Mouse (Mus musculus) thymus, adult 2 months (tissue): ENCODE results near the gene Elavl3. TPM values are rescaled to one million over a fixed set of nuclear protein-coding genes. Genes with fewer than 3 reads are reported as not detected.

ENCODE experiments used
- DNase-seq: peaks from one replicate; pipeline ENCODE4 v3.0.0; 2021
- H3K27ac ChIP-seq: fragments of 200-500 bp; 2 replicates; pipeline ENCODE4 v1.5.1; 2012; ENCODE audit warnings: low read length, control low read depth; ENCODE audit not compliant: control insufficient read depth, insufficient read depth
- H3K27me3 ChIP-seq: fragments of 200-500 bp; 2 replicates; pipeline ENCODE4 v1.6.1; 2012; ENCODE audit warnings: mild to moderate bottlenecking, low read length, moderate library complexity, mixed read lengths; ENCODE audit not compliant: control insufficient read depth, insufficient read depth
- H3K36me3 ChIP-seq: fragments of 200-500 bp; 2 replicates; pipeline ENCODE4 v1.6.1; 2012; ENCODE audit warnings: mild to moderate bottlenecking, low read length, moderate library complexity; ENCODE audit not compliant: control insufficient read depth, insufficient read depth
- H3K4me1 ChIP-seq: fragments of 200-500 bp; replicated peaks from 2 replicates; pipeline ENCODE4 v1.6.1; 2012; ENCODE audit warnings: low read length; ENCODE audit not compliant: control insufficient read depth, insufficient read depth
- H3K4me3 ChIP-seq: fragments of 200-500 bp; 2 replicates; pipeline ENCODE4 v1.5.1; 2012; ENCODE audit warnings: mild to moderate bottlenecking, low read length, control low read depth, moderate library complexity; ENCODE audit not compliant: control insufficient read depth, insufficient read depth
- CTCF ChIP-seq: fragments of 200-500 bp; IDR thresholded peaks from 2 replicates; pipeline ENCODE4 v1.5.1; 2012; ENCODE audit warnings: mild to moderate bottlenecking, control low read depth, low read length, moderate library complexity, borderline replicate concordance; ENCODE audit not compliant: control insufficient read depth, poor library complexity, insufficient read depth; ENCODE audit errors: extremely low read depth
- POLR2A ChIP-seq: fragments of 200-500 bp; IDR thresholded peaks from 2 replicates; pipeline ENCODE4 v1.6.1; 2012; ENCODE audit warnings: mild to moderate bottlenecking, low read length, control low read depth, moderate library complexity; ENCODE audit not compliant: control insufficient read depth, poor library complexity, insufficient read depth; ENCODE audit errors: extremely low read depth
- WGBS: fragments of 180-500 bp; shearing (Covaris S2); methylation state at CpG from one replicate; pipeline ENCODE4 v1.1.7; 2018; 5-methylcytosine and 5-hydroxymethylcytosine counted together
- polyA plus RNA-seq: library from polyadenylated mRNA; depleted of rRNA; stranded (reverse); fragments of >200 nt; gene quantifications from 2 replicates; pipeline ENCODE4 v1.2.3, GENCODE M21; 2012

Elavl3 gene
- polyA plus RNA-seq, 1 experiment, result 0.35 TPM

DNA sequence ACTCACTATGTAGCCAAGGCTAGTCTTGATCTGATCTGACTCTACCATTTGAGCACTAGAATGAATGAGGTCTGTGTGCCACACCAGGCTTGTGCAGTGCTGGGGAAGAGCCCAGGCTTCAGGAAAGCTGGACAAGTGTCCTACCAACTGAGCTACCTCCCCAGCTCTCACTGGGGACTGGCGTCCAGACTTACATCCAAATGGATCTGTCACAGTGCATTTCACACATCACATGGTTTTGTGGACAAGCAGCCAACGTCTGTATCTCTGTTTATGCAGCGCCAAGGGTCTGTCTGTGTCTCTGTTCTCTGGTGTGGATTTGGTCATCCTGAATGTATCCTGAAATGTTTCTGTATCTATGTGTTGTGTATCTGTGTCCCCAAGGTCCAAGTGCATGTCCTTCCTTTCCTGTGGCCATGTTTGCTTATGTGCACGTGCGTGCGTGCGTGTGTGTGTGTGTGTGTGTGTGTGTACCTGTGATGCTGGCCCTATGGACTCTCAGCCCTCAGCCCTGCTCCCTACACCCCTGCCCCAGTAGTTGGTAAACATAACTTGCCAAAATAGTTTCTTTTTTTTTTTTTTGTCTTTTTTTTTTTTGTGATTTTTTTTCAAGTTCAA is 34.5 kb downstream of the Elavl3 start:
- TF ChIP-seq CTCF (no peak), POLR2A (no peak)
- peaks cover 36% of the 10 kb centered on the region for H3K4me1 ChIP-seq
- H3K36me3 ChIP-seq, result peaks cover 15% of the 10 kb centered on the region; the same call in 1 of the 2 replicates
- DNase-seq, result no peak
- H3K27ac ChIP-seq, result no peak overlapping the region
- 92% methylated on average over 7 of the region's 7 CpGs for WGBS
- H3K4me3 ChIP-seq, result no peak overlapping the region
- H3K27me3 ChIP-seq, result no peaks in the 10 kb centered on the region

GRCm38 (mm10) chr9:22016245-22016644 is 35.6 kb downstream of the Elavl3 start:
- WGBS, result 61% methylated on average over 10 of the region's 10 CpGs
- DNase-seq, result no peak
- Histone ChIP-seq H3K4me1 (peaks cover 45% of the 10 kb centered on the region), H3K36me3 (peaks cover 21% of the 10 kb centered on the region; the same call in 1 of the 2 replicates), H3K27ac (no peak overlapping the region), H3K27me3 (no peaks in the 10 kb centered on the region), H3K4me3 (no peak overlapping the region)
- TF ChIP-seq CTCF, result no peak
- TF ChIP-seq POLR2A, result no peak

GRCm38 (mm10) chr9:22012731-22013130 is 39.1 kb downstream of the Elavl3 start:
- Histone ChIP-seq H3K4me3 (no peak overlapping the region), H3K4me1 (peaks cover 45% of the 10 kb centered on the region), H3K27me3 (no peaks in the 10 kb centered on the region), H3K27ac (no peak overlapping the region), H3K36me3 (peaks cover 51% of the 10 kb centered on the region)
- DNase-seq, result no peak
- TF ChIP-seq CTCF (no peak), POLR2A (no peak)
- WGBS, result 98% methylated on average over 13 of the region's 13 CpGs

GRCm38 (mm10) chr9:22011055-22011454 is 40.8 kb downstream of the Elavl3 start:
- peaks cover 59% of the 10 kb centered on the region for H3K36me3 ChIP-seq
- WGBS, result 27% methylated on average over 5 of the region's 5 CpGs
- TF ChIP-seq POLR2A (no peak), CTCF (no peak)
- H3K4me1 ChIP-seq, result peaks cover 30% of the 10 kb centered on the region
- H3K27me3 ChIP-seq, result no peaks in the 10 kb centered on the region
- H3K27ac ChIP-seq, result no peak overlapping the region
- H3K4me3 ChIP-seq, result no peak overlapping the region
- no peak for DNase-seq

- Histone ChIP-seq H3K27me3 (no peaks in the 10 kb centered on the region), H3K27ac (no peak overlapping the region), H3K4me1 (peaks cover 18% of the 10 kb centered on the region), H3K4me3 (no peak overlapping the region), H3K36me3 (peaks cover 32% of the 10 kb centered on the region)
- no peak for TF ChIP-seq POLR2A
- TF ChIP-seq CTCF, result no peak
- DNase-seq, result no peak
- 95% methylated on average over 12 of the region's 12 CpGs for WGBS
These were observed 47.3 kb downstream of the Elavl3 start for GRCm38 (mm10) chr9:22004546-22004945.

DNA sequence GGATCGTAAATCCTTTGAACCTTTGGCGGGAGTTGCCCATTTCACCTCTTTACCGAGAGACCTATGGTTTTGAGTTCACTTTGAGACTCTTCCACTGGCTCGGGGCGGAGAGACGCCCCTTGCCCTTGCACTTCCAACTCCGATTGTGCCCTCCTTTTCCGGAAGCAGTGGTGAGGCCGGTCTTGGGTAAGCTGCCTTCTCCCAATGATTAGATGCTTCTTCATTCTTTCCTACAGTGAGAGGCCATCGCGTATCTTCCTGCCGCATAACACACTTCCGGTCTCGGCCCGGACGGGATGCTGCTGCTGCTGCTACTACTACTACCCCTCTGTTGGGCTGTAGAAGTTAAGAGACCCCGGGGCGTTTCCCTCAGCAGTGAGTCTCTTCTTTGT is 48.7 kb downstream of the Elavl3 start:
- Histone ChIP-seq H3K36me3 (peaks cover 18% of the 10 kb centered on the region), H3K4me3 (peak overlapping the region; percentile 62), H3K27ac (peak overlapping the region; percentile 53), H3K4me1 (peaks cover 18% of the 10 kb centered on the region), H3K27me3 (no peaks in the 10 kb centered on the region)
- no peak for TF ChIP-seq CTCF
- TF ChIP-seq POLR2A, result no peak
- no peak for DNase-seq
- under 1% methylated on average over 18 of the region's 18 CpGs for WGBS

- Histone ChIP-seq H3K4me1 (peaks cover 18% of the 10 kb centered on the region), H3K27ac (peak within 1 kb of the TSS; percentile 53), H3K4me3 (peak within 1 kb of the TSS; percentile 62), H3K36me3 (peaks cover 13% of the 10 kb centered on the region; the same call in 1 of the 2 replicates), H3K27me3 (no peaks in the 10 kb centered on the region)
- WGBS, result 9% methylated on average over 57 of the region's 57 CpGs
- 0 out of 2 replicates have a peak, but pooled peaks have one; percentile 28 for TF ChIP-seq CTCF
- TF ChIP-seq POLR2A, result no peak
- peak; percentile 99 for DNase-seq
These were observed 49.3 kb downstream of the Elavl3 start, which contains the start of the genes Ccdc151 and Prkcsh for GRCm38 (mm10) chr9:22002194-22003162. TSS of gene Ccdc151 (minus strand) at chr9:22002634. TSS of gene Prkcsh (plus strand) at chr9:22002806.
